In the genomic region with DNA sequence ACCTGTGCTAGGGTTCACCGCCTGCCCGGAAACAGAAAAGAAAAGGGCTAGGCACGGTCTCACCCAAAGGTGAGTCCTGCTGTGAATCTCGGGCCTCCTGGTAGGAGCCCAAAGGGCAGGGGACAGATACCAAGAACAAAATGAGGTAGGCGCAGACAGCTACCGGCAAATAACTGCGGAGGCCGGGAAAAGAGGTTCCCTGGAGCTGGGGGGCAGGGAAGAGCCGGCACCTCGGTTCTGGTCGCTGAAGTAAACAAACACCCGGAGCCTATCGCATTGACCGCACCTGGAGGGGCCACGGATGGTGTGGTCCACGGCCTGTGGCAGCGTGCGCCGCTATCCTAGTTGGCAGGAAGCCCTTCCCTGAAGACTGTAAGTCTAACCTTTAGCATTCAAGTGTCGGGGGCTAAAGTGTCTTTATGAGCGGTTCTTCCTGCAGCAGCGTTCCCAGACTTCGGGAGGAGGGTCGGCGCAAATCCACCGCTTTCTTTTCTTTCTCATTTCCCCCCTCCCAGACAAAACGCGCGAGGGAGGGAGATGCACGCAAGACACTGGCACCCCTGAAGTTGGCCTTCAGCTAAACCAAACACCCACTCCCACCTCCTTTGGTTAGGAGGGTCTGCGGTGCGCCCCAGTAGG, we compare ENCODE assay signal across 10 mouse cellular contexts.
A peak's percentile ranks its signal among the peaks of the same experiment; 100 is the strongest.
DNase-seq lines count a peak whose midpoint lies in the region; ATAC-seq lines count a peak whose summit lies in the region.
"Had no signal": no experiment of that assay in that cellular context is flagged by ENCODE, and none has a peak within 500 bp of the region (broad histone marks: within the 10 kb centered on the region; RNA-seq: fewer than 3 reads in every experiment).

No protein-coding gene starts in this region.

- DNase-seq in heart, adult 8-10 months (ENCODE audit: low spot score), result no peak
- DNase-seq in layer of hippocampus, adult 9-10 months (ENCODE audit: low spot score), result no peak
- DNase-seq in urinary bladder, postnatal 10 days (ENCODE audit: low spot score), result no peak
- no peak for DNase-seq in thymus, postnatal 36 days
- DNase-seq: thymus, postnatal 25 days had no signal

- ATAC-seq in heart, embryonic 14.5 days (ENCODE audit: insufficient number of reproducible peaks, insufficient read depth, low FRiP score, low read depth), result no peak
- ATAC-seq in embryonic facial prominence, embryonic 13.5 days (ENCODE audit: insufficient number of reproducible peaks, insufficient read depth, low FRiP score, low TSS enrichment, low read depth), result no peak
- ATAC-seq in hindbrain, embryonic 16.5 days, result no peak
- ATAC-seq in midbrain, embryonic 15.5 days (replicated peaks), result no peak

- peaks cover 37 to 56% of the 10 kb centered on the region in 2 experiments for H3K4me1 ChIP-seq in heart, embryonic 14.5 days (ENCODE audit: control insufficient read depth in 2 of 2, insufficient read depth in 2 of 2, low read length in 2 of 2)
- H3K4me1 ChIP-seq in embryonic facial prominence, embryonic 13.5 days, result peaks cover 70% of the 10 kb centered on the region
- peaks cover 28% of the 10 kb centered on the region for H3K4me1 ChIP-seq in hindbrain, embryonic 16.5 days (ENCODE audit: control insufficient read depth, insufficient read depth, low read depth, low read length)
- peaks cover 81% of the 10 kb centered on the region for H3K4me1 ChIP-seq in midbrain, embryonic 15.5 days

- peaks cover 50% of the 10 kb centered on the region for H3K27me3 ChIP-seq in heart, embryonic 14.5 days (ENCODE audit: control insufficient read depth, insufficient read depth, low read length)
- peaks cover 56% of the 10 kb centered on the region for H3K27me3 ChIP-seq in embryonic facial prominence, embryonic 13.5 days
- H3K27me3 ChIP-seq in hindbrain, embryonic 16.5 days (replicated peaks; ENCODE audit: control insufficient read depth, insufficient read depth, low read length), result peaks cover 32% of the 10 kb centered on the region
- 0 out of 2 replicates have a peak, but pooled peaks cover 6% of the 10 kb centered on the region for H3K27me3 ChIP-seq in midbrain, embryonic 15.5 days (replicated peaks)

- H3K9ac ChIP-seq in heart, embryonic 14.5 days (ENCODE audit: low read length), result 0 out of 2 replicates have a peak overlapping the region, but pooled peaks have one; percentile 41
- peak overlapping the region; percentile 67 for H3K9ac ChIP-seq in embryonic facial prominence, embryonic 13.5 days
- peak overlapping the region; percentile 28 for H3K9ac ChIP-seq in hindbrain, embryonic 16.5 days (ENCODE audit: low read depth, low read length)
- H3K9ac ChIP-seq in midbrain, embryonic 15.5 days, result peak overlapping the region; percentile 38

- WGBS in heart, embryonic 14.5 days, result 18% methylated on average over 31 of the region's 32 CpGs
- 8% methylated on average over 32 of the region's 32 CpGs for WGBS in embryonic facial prominence, embryonic 13.5 days
- WGBS in hindbrain, embryonic 16.5 days, result 9% methylated on average over 30 of the region's 32 CpGs
- 5% methylated on average over 32 of the region's 32 CpGs for WGBS in midbrain, embryonic 15.5 days

- H3K4me2 ChIP-seq in heart, embryonic 14.5 days (ENCODE audit: low read length), result peak overlapping the region; percentile 64
- peak overlapping the region; percentile 82 for H3K4me2 ChIP-seq in embryonic facial prominence, embryonic 13.5 days
- H3K4me2 ChIP-seq in hindbrain, embryonic 16.5 days (ENCODE audit: low read length), result peak overlapping the region; percentile 45
- peak overlapping the region; percentile 53 for H3K4me2 ChIP-seq in midbrain, embryonic 15.5 days

- peak overlapping the region; percentile 29 to 34 for H3K4me3 ChIP-seq in heart, embryonic 14.5 days (ENCODE audit: control insufficient read depth in 1 of 2, insufficient read depth in 1 of 2, low read depth in 1 of 2, low read length in 2 of 2)
- peak overlapping the region; percentile 42 for H3K4me3 ChIP-seq in embryonic facial prominence, embryonic 13.5 days
- H3K4me3 ChIP-seq in hindbrain, embryonic 16.5 days (ENCODE audit: low read length), result peak overlapping the region; percentile 26
- peak overlapping the region; percentile 22 for H3K4me3 ChIP-seq in midbrain, embryonic 15.5 days

- H3K36me3 ChIP-seq in heart, embryonic 14.5 days (ENCODE audit: control insufficient read depth, insufficient read depth, low read length), result no peaks in the 10 kb centered on the region
- H3K36me3 ChIP-seq in embryonic facial prominence, embryonic 13.5 days, result no peaks in the 10 kb centered on the region
- no peaks in the 10 kb centered on the region for H3K36me3 ChIP-seq in hindbrain, embryonic 16.5 days (ENCODE audit: control insufficient read depth, insufficient read depth, low read length)
- no peaks in the 10 kb centered on the region for H3K36me3 ChIP-seq in midbrain, embryonic 15.5 days (replicated peaks)
- H3K36me3 ChIP-seq: G1E had no signal

- H3K9me3 ChIP-seq in heart, embryonic 14.5 days (ENCODE audit: control insufficient read depth, low read length), result no peaks in the 10 kb centered on the region
- no peaks in the 10 kb centered on the region for H3K9me3 ChIP-seq in embryonic facial prominence, embryonic 13.5 days
- H3K9me3 ChIP-seq in hindbrain, embryonic 16.5 days (ENCODE audit: control insufficient read depth, low read length), result no peaks in the 10 kb centered on the region
- H3K9me3 ChIP-seq in midbrain, embryonic 15.5 days, result no peaks in the 10 kb centered on the region

- no peak overlapping the region for H3K27ac ChIP-seq in heart, embryonic 14.5 days (replicated peaks in 1 of 2; ENCODE audit: control insufficient read depth in 1 of 2, insufficient read depth in 1 of 2, low read depth in 2 of 2, low read length in 2 of 2)
- H3K27ac ChIP-seq in embryonic facial prominence, embryonic 13.5 days, result peak overlapping the region; percentile 83
- peak overlapping the region; percentile 75 for H3K27ac ChIP-seq in hindbrain, embryonic 16.5 days (ENCODE audit: low read depth, low read length)
- peak overlapping the region; percentile 81 for H3K27ac ChIP-seq in midbrain, embryonic 15.5 days

Comparison
In these comparisons a context has a peak if more than half of its experiments do, and no peak if none do; other contexts are left out.
1. H3K27ac ChIP-seq: peak in embryonic facial prominence, embryonic 13.5 days (single experiment), hindbrain, embryonic 16.5 days (single experiment) and midbrain, embryonic 15.5 days (single experiment); none in heart, embryonic 14.5 days (0 of 2).
2. Peak in every context shown above with its lines, with median percentiles within 50 percentile points of each other: H3K4me2 ChIP-seq, H3K4me3 ChIP-seq and H3K9ac ChIP-seq.